Mouse (Mus musculus): ENCODE results near the gene Miip.

DNA sequence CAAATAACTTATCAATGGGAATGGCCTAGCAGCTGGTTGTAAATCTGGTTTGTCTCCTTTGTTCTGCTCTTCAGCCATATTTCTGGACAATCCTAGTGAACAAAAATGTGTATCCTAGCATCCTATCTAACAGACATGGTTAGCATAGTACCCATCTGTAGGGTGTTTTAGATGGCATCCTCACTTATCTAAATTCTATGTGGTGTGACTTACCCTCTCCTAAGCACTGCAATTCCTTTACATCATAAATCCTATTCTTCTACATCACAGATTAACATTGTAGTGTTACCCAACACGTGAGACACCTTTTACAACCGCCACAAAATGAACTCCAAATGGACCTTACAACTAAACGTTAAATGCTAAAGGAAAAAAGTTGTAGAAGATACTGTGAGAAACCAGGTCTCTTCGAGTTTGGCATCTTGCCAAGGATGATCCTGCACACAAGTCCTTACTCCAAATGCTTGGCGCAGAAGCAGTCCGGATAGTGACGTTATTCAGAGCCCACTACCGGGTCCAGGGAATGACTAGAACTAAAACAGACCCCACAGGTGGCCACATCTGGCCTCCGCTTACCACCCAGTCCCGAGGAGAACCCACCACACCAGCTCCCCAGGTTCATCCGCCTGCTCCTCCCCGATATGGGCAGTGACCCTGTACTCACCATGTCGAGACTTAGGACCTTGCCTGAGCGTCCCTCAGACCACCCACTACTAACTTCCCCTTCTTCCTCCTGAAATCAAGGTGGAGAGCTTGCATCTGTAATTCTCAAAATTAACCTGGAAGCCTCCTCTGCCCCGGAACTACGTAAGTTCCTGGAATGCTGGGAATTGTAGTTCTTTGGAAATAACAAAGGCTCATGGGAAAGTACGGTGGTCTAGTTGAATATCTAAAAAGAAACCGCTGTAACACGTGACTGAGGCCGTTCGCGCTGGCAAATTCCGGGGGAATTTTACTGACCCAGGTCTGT lies 20.7 kb downstream of the Miip start, which contains the start of gene Zfp933:
- TF ChIP-seq ZC3H11A (IDR thresholded peaks at IDR 0.05; ENCODE audit: borderline replicate concordance, low read depth, low read length) (no peak), ZNF384 (IDR thresholded peaks at IDR 0.05; ENCODE audit: low read depth, low read length) (no peak), MAFK (IDR thresholded peaks at IDR 0.05; ENCODE audit: insufficient read depth, low read depth, low read length) (no peak)

All from ES-E14 (cell line).